Mouse (Mus musculus): ENCODE data around the gene B3galt2.

B3galt2 gene

DNA sequence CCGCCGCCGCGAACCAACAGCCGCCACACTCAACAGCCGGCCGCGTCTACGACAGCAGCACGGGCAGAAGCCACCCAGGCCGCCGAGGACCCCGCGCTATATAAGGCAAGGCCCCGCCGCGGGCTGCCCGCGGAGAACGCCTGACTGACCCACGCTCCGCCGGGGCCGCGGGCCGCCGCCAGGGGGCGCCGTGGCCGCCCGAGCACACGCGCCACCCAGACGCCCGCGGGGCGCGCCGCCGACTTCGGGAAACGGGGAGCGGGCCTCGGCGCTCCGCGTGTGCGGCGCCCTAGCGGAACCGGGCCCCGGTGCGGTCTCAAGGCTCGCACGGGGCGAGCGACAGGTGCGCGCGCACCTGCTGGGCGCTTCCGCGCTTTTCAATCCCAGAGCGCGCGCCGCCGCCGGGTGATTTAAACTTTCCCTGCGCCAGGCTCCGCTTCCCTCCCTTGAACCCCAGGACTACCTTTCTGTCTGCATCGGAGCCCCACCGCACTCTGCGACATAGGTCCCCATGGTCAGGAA, 62.3 kb downstream of the B3galt2 start, which contains the start of gene Cdc73:
TSS of gene Cdc73 (minus strand) at position 153 of the 522 bp plus-strand sequence.
- peak; percentile 88 for DNase-seq (ENCODE audit: low read depth, low spot score)

Measured in retina, postnatal 7 days (tissue).